Mouse (Mus musculus) layer of hippocampus, adult 9-10 months (tissue): ENCODE measurements around the gene Chl1.
A peak's percentile ranks its signal among the peaks of the same experiment; 100 is the strongest.

Experiments
- DNase-seq: peaks from one replicate; pipeline ENCODE4 v3.0.0; 2022; ENCODE audit warnings: low spot score

The Chl1 gene

GRCm38 (mm10) chr6:103510392-103511289, at the start of gene Chl1:
Chl1 (plus strand) TSS chr6:103510586.
- DNase-seq, result no peak

- no peak for DNase-seq
These were observed 44.8 kb upstream of the Chl1 start for GRCm38 (mm10) chr6:103465479-103466080.

- no peak for DNase-seq
These were observed 37.1 kb upstream of the Chl1 start for GRCm38 (mm10) chr6:103473316-103473715.

GRCm38 (mm10) chr6:103487199-103487598, 23.2 kb upstream of the Chl1 start:
- no peak for DNase-seq

GRCm38 (mm10) chr6:103498404-103498803, 12.0 kb upstream of the Chl1 start:
- DNase-seq, result no peak

- DNase-seq, result no peak
These were observed 6.3 kb upstream of the Chl1 start for GRCm38 (mm10) chr6:103504065-103504464.

GRCm38 (mm10) chr6:103507751-103508575, 2.4 kb upstream of the Chl1 start:
- no peak for DNase-seq

GRCm38 (mm10) chr6:103509596-103509995, 790 bp upstream of the Chl1 start:
- no peak for DNase-seq

GRCm38 (mm10) chr6:103511290-103511971, 1.0 kb downstream of the Chl1 start:
- DNase-seq, result no peak

GRCm38 (mm10) chr6:103511972-103512565, 1.7 kb downstream of the Chl1 start:
- DNase-seq, result peak; percentile 63

GRCm38 (mm10) chr6:103512911-103513321, 2.5 kb downstream of the Chl1 start:
- DNase-seq, result no peak

GRCm38 (mm10) chr6:103513621-103514241, 3.3 kb downstream of the Chl1 start:
- DNase-seq, result no peak

GRCm38 (mm10) chr6:103514346-103514745, 4.0 kb downstream of the Chl1 start:
- DNase-seq, result no peak

- DNase-seq, result no peak
These were observed 4.4 kb downstream of the Chl1 start for GRCm38 (mm10) chr6:103514756-103515155.

GRCm38 (mm10) chr6:103519596-103519995, 9.2 kb downstream of the Chl1 start:
- DNase-seq, result no peak

GRCm38 (mm10) chr6:103525326-103526024, 15.1 kb downstream of the Chl1 start:
- no peak for DNase-seq

- no peak for DNase-seq
These were observed 16.8 kb downstream of the Chl1 start for GRCm38 (mm10) chr6:103526945-103527777.

- no peak for DNase-seq
These were observed 22.7 kb downstream of the Chl1 start for GRCm38 (mm10) chr6:103533048-103533447.

- no peak for DNase-seq
These were observed 23.6 kb downstream of the Chl1 start for GRCm38 (mm10) chr6:103534027-103534426.
